Mouse (Mus musculus) brain, embryonic 14.5 days (tissue): Measurements from ENCODE around the gene 0610030E20Rik. TPM values are rescaled to one million over a fixed set of nuclear protein-coding genes. Genes with fewer than 3 reads are reported as not detected.

Source experiments
- DNase-seq: peaks from one replicate; pipeline ENCODE4 v3.0.0-alpha.2; 2011; ENCODE audit warnings: low read depth
- CTCF ChIP-seq: fragments of 200-500 bp; IDR thresholded peaks from 2 replicates; pipeline ENCODE4 v1.5.1; 2012; ENCODE audit warnings: inconsistent platforms, mild to moderate bottlenecking, moderate library complexity, borderline replicate concordance; ENCODE audit not compliant: insufficient read depth, insufficient read length; ENCODE audit errors: extremely low read depth
- POLR2A ChIP-seq: fragments of 200-500 bp; IDR thresholded peaks from 2 replicates; pipeline ENCODE4 v1.6.1; 2012; ENCODE audit warnings: mild to moderate bottlenecking, inconsistent platforms, borderline replicate concordance; ENCODE audit not compliant: poor library complexity, insufficient read depth, insufficient read length, severe bottlenecking; ENCODE audit errors: extremely low read depth
- polyA plus RNA-seq: library from polyadenylated mRNA; depleted of rRNA; stranded (reverse); fragments of >200 nt; gene quantifications from 2 replicates; pipeline ENCODE4 v1.2.3, GENCODE M21; 2012

Gene 0610030E20Rik
- polyA plus RNA-seq, 1 experiment = 20.8 TPM

DNA sequence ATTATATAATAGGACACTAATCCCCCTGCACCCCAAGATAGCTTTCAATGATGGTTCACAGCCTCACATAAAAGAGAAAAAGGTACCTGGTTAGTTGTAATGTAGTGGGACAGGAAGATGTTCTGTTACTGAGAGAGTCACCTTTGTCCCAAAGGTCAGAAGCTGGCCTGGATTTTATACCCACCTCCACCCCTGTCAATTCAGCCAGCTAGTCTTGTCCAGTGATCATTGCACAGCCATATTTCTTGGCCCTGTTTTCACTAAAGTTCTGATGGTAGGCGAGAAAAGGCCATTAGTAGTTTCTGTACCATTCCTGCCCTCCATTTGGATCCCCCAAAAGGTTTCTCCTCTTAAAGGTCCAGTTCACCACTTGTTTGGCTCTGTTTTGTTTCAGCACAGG, 6.9 kb downstream of the 0610030E20Rik start:
- DNase-seq = no peak
- TF ChIP-seq POLR2A (no peak), CTCF (no peak)

DNA sequence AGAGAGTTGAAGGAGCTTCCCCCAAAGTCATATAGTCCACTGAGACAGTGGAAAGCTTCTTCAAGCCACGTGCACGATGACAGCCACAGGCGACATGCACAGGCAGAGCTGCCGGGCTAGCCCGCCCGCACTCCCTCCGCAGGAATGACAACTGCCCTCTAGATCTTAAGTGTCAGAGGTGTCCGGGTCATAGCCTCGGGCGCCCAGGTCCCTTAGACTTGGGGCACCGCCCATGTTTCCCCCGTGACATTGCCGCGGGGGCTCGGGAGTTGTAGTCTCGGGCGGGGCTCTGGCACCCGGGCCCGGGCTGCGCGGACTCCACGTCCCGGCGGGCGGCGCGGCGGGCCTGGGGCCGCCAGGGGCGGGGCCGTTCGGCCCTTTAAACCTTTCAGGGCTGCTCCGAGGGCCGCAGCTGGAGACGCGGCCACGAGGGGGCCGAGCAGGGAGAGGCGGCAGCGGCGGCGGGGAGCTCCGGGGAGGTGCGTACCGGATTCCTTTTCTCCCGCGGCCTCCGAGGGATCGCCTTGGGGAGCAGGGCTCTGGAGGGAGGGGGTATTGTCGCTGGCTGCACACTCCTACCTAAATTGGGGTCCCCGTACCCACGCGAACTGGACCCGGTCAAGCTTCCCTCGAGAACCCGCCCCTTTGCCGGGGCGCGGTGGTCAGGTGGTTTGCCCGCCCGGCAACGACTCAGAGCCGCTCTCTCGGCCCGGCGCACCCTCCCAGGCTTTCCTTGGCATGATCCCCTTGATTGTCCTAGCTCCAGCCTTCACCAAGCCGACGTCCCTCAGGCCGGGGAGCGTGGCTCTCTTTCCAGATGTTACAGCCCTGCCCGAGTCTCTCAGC, 8.2 kb downstream of the 0610030E20Rik start, which contains the start of gene Tmem150a:
TSS of gene Tmem150a (plus strand) at position 382 of the 846 bp plus-strand sequence.
- TF ChIP-seq POLR2A (no peak), CTCF (peak; percentile 38; the same call in 1 of the 2 replicates)
- DNase-seq = peak; percentile 78

DNA sequence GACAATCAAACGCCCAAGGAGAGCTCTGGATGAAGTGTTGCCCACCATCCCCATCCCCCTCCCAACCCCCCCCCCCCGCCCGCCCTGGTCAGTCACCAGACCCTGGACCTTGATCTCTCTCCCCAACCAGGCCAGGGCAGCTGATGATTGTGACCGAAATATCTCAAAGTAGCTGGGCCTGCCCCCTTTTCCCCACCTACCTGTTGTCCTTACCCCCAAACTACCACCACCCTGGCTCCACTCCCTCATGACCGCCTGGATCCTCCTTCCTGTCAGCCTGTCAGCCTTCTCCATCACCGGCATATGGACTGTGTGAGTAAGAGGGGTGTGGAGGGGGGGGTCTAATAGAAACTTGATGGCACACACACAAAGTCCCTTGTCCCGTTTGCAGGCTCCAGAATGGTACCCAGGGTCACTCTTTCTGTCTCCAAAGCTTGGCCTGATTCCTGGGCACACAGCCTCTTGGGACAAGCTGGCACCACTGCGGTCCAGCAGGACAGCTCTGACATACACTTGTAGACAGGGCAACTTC, 8.9 kb downstream of the 0610030E20Rik start:
- no peak for DNase-seq
- no peak for TF ChIP-seq POLR2A
- TF ChIP-seq CTCF = no peak

DNA sequence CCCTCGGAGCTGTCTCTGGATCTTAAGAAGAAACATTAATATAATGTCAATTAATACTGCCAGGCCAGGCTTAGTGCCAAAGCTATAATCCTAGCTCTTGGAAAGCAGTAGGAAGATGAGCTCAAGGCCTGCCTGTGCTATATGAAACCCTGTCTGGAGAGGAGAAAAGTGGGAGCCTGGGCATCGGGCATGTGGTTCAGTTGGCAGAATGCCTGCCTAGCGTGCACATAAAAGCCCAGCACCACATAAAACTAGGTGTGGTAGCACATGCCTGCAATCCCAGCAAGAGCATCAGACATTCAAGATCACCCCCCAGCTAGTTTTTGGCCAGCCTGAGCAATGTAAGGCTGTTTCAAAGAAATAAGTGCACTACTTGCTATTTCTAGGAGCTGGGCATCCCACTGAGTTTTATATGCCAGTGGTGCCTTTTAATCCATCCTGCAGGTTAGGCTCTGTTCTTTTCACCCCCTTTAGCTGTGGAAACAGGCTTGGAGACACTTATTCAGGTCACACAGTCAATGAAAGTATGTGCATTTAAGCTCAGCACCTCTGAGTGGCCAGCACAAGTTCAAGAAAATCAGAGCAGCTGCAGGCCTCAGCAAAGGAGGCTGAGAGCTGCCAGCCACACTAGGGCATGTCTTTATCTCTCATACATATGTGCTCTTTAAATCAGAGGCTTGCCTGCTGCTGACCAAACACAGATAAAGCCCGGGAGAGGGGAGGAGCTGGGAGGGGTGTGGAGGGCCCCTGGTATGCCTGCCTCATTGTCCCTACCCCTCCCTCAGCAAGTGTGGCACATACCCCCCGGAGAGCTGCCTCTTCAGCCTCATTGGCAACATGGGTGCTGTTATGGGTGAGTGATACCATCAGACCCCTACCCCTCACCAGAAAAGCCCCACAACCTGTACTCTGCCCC, 10.3 kb downstream of the 0610030E20Rik start:
- peak; percentile 35 for DNase-seq

DNA sequence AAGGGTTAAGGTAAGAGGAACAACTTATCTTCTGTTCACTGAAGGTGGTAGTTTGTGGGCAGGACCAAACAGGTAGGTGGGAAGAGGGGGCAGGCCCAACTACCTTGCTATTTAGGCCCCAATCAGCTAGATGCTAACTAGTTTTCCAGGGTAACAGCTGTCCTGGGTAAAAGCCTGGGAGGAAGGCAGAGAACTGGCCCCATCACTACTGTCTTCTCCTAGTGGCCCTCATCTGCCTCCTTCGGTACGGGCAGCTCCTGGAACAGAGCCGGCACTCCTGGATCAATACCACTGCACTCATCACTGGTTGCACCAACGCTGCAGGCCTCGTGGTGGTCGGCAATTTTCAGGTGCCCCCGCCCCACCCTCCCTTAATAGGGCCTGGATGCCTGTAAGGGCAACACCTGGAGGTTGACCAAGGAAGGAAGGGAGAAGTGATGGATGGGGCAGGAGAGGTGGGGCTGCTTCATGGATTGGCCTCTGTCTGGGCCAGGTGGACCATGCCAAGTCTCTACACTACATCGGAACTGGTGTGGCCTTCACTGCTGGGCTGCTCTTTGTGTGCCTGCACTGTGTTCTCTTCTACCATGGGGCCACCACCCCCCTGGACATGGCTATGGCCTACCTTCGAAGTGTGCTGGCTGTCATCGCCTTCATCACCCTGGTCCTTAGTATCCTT, 11.1 kb downstream of the 0610030E20Rik start:
- TF ChIP-seq POLR2A (no peak), CTCF (no peak)
- DNase-seq = no peak

More for the DNA sequence above, 10.3 kb downstream of the 0610030E20Rik start:
- TF ChIP-seq CTCF = no peak
- no peak for TF ChIP-seq POLR2A

DNA sequence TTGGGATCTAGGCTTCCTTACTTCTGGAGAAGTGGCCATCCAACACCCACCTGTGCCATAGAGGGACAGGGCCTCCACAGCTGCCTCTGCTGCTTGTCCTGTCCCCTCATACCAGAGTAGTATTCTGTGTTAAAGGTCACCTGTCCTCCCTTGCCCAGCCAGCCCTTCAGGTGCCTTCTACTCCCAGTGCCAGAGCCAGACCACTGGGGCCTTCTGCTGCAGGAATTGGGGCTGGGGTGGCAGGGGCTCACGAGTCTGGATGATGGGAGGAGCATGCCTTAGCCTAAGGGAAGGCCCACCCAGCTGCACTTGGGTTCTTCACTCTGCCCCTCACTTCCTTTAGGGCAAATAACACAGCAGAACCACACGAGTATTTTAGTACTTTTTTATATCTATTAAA, 12.2 kb downstream of the 0610030E20Rik start:
- no peak for DNase-seq
- no peak for TF ChIP-seq POLR2A
- no peak for TF ChIP-seq CTCF

DNA sequence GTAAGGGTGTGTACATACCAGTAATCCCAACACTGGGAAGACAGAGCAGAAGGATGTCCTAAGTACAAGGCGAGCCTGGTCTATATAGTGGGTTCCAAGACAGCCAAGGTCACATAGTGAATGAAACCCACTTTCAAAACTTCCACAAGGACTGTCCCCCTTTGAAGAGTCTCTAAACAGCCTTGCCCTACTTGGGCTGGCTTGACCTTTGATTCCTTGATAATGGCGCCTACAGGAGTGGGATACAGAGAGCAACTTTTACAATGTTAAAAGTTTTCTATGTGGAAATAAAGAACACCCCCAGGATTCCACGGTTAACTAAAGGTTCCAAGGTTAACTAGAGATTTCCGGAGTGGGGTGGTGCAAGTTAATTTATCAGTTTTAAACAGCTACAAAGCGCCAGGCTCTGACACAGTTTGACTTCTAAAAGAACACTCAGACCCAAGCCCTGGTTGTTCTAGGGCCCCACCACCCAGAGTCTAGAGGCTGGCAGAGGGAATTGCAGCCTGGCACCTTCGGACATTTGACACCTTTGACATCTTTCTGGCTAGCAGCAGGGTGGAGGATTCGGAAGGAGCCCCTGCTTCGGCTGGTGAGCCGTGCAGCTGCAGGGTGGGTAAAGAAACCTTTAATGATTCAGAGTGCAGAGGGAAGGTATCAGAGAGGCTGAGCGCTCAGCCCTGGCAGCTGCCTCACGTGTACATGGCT, 12.9 kb downstream of the 0610030E20Rik start:
- TF ChIP-seq CTCF (no peak), POLR2A (no peak)

DNA sequence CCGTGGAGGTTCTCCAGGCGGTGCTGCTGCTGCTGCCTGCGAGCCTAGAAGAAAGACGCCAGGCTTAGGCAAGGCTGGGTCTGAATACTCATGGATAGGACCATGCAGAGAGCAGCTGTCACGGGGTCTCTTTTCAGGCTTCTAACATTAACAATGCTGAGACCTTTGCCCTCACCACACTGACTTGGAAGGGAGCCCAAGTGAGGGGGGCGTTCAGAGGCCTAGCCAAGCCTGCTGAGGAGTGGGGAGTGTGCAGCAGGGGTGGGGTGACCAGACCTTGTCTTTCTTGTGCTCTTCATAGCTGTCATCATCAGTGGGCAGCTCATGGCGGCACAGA, 13.4 kb downstream of the 0610030E20Rik start:
- TF ChIP-seq POLR2A (no peak), CTCF (no peak)
- no peak for DNase-seq

More for the DNA sequence above, 12.9 kb downstream of the 0610030E20Rik start:
- DNase-seq = no peak

DNA sequence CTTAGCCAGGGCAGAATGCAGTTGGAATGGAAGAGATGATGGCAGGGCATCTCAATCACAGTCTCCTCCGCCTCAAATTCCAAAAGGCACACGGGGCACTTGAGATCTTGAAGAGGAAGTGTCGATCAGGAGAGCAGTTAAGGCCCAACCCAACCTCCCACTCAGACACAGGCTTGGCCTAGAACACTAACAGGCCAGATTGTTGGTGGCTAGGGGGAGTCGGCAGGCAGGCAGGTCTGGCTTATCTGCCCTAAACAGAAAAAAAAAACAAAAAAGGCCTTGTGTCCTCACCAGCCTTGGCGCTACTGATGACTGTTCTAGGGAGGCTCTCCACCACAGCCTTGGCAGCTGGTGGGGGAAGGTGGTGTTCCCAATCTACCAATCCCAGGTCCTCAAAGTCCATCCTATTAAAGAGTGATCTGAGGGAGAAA, 14.0 kb downstream of the 0610030E20Rik start:
- TF ChIP-seq CTCF = no peak
- no peak for TF ChIP-seq POLR2A
- DNase-seq = no peak
